Mouse (Mus musculus) liver, embryonic 13.5 days (tissue): Measurements from ENCODE around the gene Wt1. TPM values are rescaled to one million over a fixed set of nuclear protein-coding genes. Genes with fewer than 3 reads are reported as not detected.

Experiments
- ATAC-seq: fragments of 200-750 bp; cut with Nextera tagmentation; 2 replicates; pipeline ENCODE4 v1.8.0; 2017; ENCODE audit warnings: low read depth, mild to moderate bottlenecking, moderate number of reproducible peaks, moderate library complexity
- DNase-seq: peaks from one replicate; pipeline ENCODE4 v3.0.0; 2022
- H3K27ac ChIP-seq: fragments of 300-500 bp; sonication (generic); 2 replicates; pipeline ENCODE4 v1.5.1; 2015; ENCODE audit warnings: moderate library complexity, mild to moderate bottlenecking, inconsistent platforms
- H3K27me3 ChIP-seq: fragments of 300-500 bp; sonication (generic); 2 replicates; pipeline ENCODE4 v1.6.1; 2015; ENCODE audit warnings: mild to moderate bottlenecking, inconsistent platforms
- H3K36me3 ChIP-seq: fragments of 300-500 bp; sonication (generic); 2 replicates; pipeline ENCODE4 v1.6.1; 2015; ENCODE audit warnings: mild to moderate bottlenecking, inconsistent platforms
- H3K4me1 ChIP-seq: fragments of 300-500 bp; sonication (generic); replicated peaks from 2 replicates; pipeline ENCODE4 v1.6.1; 2015; ENCODE audit warnings: inconsistent platforms
- H3K4me2 ChIP-seq: fragments of 300-500 bp; sonication (generic); 2 replicates; pipeline ENCODE4 v1.6.1; 2015; ENCODE audit warnings: inconsistent platforms, mild to moderate bottlenecking, moderate library complexity
- H3K4me3 ChIP-seq: fragments of 300-500 bp; sonication (generic); replicated peaks from 2 replicates; pipeline ENCODE4 v1.5.1; 2015; ENCODE audit warnings: mild to moderate bottlenecking, inconsistent platforms
- H3K9ac ChIP-seq: fragments of 300-500 bp; sonication (generic); 2 replicates; pipeline ENCODE4 v1.6.1; 2015; ENCODE audit warnings: mild to moderate bottlenecking, inconsistent platforms
- H3K9me3 ChIP-seq: fragments of 300-500 bp; sonication (generic); replicated peaks from 2 replicates; pipeline ENCODE4 v1.6.1; 2016; ENCODE audit warnings: inconsistent platforms
- WGBS: fragments of 180-500 bp; shearing (Covaris S2); methylation state at CpG from one replicate; pipeline ENCODE4 v1.1.7; 2015; ENCODE audit not compliant: insufficient replicate concordance; 5-methylcytosine and 5-hydroxymethylcytosine counted together
- polyA plus RNA-seq: library from polyadenylated mRNA; unstranded; fragments of >200 nt; fragmentation: Nextera tagmentation; extraction: Ambion mirVana; gene quantifications from 2 replicates; pipeline ENCODE4 v1.2.1, GENCODE M21; 2015

Gene Wt1
- polyA plus RNA-seq, 1 experiment from 2014 or later: 1.9 TPM

DNA sequence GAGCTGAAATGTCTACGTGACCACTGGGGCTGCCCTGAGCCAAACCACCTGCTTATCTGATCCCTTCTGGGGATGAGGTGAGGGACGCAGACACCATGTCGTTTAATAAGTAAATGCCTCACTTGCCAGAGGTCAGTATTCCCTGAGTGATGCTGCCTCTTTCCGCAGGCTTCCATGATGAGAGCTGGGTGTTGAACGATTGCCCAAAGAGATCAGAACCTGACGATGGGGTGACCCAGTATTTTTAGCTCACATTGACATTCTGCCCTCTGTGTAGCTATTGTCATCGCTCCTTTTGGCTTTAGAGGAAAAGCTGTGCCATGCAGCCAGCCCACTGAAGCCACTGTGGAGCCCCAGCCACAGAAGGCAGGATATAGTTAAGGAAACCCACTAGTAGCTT, 13.1 kb downstream of the Wt1 start:
- Histone ChIP-seq H3K4me1 (no peaks in the 10 kb centered on the region), H3K9ac (no peak overlapping the region), H3K4me3 (no peak overlapping the region), H3K27me3 (peaks cover 52% of the 10 kb centered on the region), H3K36me3 (no peaks in the 10 kb centered on the region), H3K4me2 (no peak overlapping the region), H3K9me3 (no peaks in the 10 kb centered on the region), H3K27ac (no peak overlapping the region)
- ATAC-seq (no peak), DNase-seq (no peak)
- WGBS: 42% methylated on average over 7 of the region's 7 CpGs

DNA sequence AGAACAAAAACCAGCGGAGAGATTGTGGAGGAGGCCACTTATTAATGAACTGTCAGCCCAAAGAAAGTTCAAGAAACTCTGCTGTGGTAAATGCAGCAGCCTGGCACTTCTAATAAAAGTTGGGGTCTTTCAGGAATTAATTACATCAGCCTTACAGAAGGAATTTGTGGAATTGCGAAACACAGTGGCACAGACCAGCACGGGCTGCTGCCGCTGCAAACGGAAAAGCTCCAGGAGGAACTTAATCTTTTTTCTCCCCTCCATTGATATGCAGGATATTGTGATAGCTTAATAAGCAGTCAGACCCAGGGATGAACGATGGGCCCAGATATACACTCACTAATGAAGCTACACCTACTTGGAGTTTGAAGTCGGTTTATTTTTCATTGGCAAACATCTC, 15.0 kb downstream of the Wt1 start:
- ATAC-seq: no peak
- WGBS: 47% methylated on average over 7 of the region's 7 CpGs
- Histone ChIP-seq H3K4me1 (no peaks in the 10 kb centered on the region), H3K9ac (no peak overlapping the region), H3K36me3 (no peaks in the 10 kb centered on the region), H3K4me3 (no peak overlapping the region), H3K4me2 (no peak overlapping the region), H3K9me3 (no peaks in the 10 kb centered on the region), H3K27me3 (peaks cover 33% of the 10 kb centered on the region), H3K27ac (no peak overlapping the region)
- no peak for DNase-seq

DNA sequence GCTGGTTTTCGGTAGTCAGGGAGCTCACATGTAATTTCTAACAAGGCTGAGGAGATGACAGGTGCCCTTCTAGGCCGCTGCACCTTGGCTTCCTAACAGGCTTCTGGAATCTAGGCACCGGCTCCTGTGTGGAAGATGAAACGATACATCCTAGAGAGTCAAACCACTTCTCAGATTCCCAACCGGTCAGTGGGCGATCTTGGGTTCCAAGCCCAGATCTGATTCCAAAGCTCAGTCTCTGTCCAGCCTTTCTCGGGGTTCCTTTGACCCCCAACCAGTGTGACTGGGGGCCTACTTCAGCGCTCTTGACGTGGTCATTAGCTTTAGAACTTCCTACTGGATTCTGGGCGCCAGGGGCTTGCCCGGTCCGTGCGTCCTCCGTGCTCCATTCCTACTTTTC, 17.4 kb downstream of the Wt1 start:
- ATAC-seq (no peak), DNase-seq (no peak)
- no peaks in the 10 kb centered on the region for H3K9me3 ChIP-seq
- H3K4me2 ChIP-seq: no peak overlapping the region
- H3K4me1 ChIP-seq: no peaks in the 10 kb centered on the region
- H3K9ac ChIP-seq: no peak overlapping the region
- H3K36me3 ChIP-seq: no peaks in the 10 kb centered on the region
- H3K4me3 ChIP-seq: no peak overlapping the region
- 79% methylated on average over 14 of the region's 14 CpGs for WGBS
- H3K27me3 ChIP-seq: peaks cover 18% of the 10 kb centered on the region; the same call in 1 of the 2 replicates
- no peak overlapping the region for H3K27ac ChIP-seq

DNA sequence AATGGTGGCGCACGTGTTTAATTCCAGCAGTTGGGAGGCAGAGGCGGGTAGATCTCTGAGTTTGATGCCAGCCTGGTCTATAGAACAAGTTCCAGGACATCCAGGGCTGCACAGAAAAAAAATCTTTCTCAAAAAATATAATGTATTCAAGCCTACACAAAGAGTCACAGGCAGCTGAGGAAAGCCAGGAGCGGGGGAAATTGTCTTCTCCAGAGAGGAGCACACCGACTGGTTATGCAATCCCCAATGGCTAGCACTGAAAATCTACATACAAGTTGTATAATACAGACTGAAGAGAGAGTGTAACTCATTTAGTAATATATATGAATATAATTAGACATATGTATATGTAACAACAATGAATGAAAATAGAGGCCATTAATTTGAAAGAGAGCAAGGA, 25.2 kb downstream of the Wt1 start:
- no peak overlapping the region for H3K27ac ChIP-seq
- no peak overlapping the region for H3K4me3 ChIP-seq
- H3K9me3 ChIP-seq: no peaks in the 10 kb centered on the region
- no peaks in the 10 kb centered on the region for H3K4me1 ChIP-seq
- no peak overlapping the region for H3K4me2 ChIP-seq
- ATAC-seq: no peak
- no peaks in the 10 kb centered on the region for H3K36me3 ChIP-seq
- no peaks in the 10 kb centered on the region for H3K27me3 ChIP-seq
- no peak overlapping the region for H3K9ac ChIP-seq
- 68% methylated on average over 5 of the region's 5 CpGs for WGBS
- no peak for DNase-seq

DNA sequence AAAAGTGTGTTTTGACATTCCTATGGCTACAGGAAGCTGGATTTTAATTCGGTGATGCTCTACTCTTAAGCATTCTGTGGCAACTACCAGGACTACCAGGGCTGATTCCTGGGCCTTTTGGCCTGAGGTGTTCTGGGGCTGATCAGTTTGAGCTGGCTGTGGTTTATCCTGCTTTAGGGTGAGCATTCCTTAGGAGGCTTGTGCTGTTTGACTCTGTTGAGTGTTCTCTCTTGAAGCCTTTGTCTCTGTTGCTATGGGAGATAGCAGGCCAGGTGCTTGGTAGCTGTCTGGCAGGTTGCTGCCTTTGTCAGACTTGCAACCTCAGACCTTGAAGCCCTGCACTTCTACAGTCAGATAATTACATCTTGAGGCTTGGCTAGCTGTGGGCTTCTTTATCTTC, 26.7 kb downstream of the Wt1 start:
- ATAC-seq: no peak
- Histone ChIP-seq H3K4me1 (no peaks in the 10 kb centered on the region), H3K27ac (no peak overlapping the region)

DNA sequence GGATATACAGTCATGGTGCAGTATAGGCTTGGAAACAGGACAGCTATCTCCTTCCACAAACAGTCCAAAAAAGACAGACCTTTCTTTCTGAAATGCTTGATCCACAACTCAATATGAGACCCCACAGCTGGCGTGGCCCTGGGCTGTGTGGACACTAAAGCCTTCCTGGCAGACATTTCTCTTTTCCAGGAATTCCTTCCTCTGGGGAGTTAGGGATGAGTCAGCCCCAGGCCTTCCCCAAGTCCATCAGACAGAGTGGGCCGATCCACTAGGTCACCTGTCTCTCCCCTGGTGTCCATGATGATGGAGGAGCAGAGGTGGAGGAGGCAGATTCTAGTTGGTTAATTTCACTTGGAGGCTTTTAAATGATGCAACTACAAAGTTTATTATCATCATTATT, 34.6 kb downstream of the Wt1 start:
- no peak overlapping the region for H3K4me3 ChIP-seq
- no peaks in the 10 kb centered on the region for H3K9me3 ChIP-seq
- H3K4me2 ChIP-seq: no peak overlapping the region
- 38% methylated on average over 2 of the region's 2 CpGs for WGBS
- no peaks in the 10 kb centered on the region for H3K27me3 ChIP-seq
- DNase-seq (no peak), ATAC-seq (no peak)
- no peak overlapping the region for H3K27ac ChIP-seq
- no peaks in the 10 kb centered on the region for H3K4me1 ChIP-seq
- H3K36me3 ChIP-seq: no peaks in the 10 kb centered on the region
- H3K9ac ChIP-seq: no peak overlapping the region

More for the DNA sequence above, 26.7 kb downstream of the Wt1 start:
- H3K4me2 ChIP-seq: no peak overlapping the region
- no peak overlapping the region for H3K4me3 ChIP-seq
- 39% methylated on average over 1 of the region's 1 CpGs for WGBS
- no peaks in the 10 kb centered on the region for H3K36me3 ChIP-seq
- no peak for DNase-seq
- H3K9ac ChIP-seq: no peak overlapping the region
- H3K9me3 ChIP-seq: no peaks in the 10 kb centered on the region
- no peaks in the 10 kb centered on the region for H3K27me3 ChIP-seq

DNA sequence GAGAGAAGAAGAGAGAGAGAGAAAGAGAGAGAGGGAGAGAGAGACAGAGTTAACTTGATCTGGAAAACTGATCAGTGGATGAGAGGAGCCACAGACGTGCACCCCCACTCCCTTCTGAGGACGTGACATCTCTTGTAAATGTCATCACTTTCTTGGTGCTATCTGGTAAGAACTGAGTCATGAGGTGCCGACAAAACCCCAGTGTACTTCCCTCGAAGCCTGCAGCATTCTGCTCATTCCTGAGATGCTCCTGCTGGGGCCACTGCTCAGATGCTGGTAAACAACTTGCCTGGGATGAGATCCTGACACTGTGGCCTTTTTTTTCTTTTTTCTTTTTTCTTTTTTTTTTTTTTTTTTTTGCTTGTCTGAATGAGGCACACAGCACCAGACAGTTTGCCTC, 36.4 kb downstream of the Wt1 start:
- ATAC-seq (no peak), DNase-seq (no peak)
- no peaks in the 10 kb centered on the region for H3K27me3 ChIP-seq
- no peak overlapping the region for H3K9ac ChIP-seq
- H3K9me3 ChIP-seq: no peaks in the 10 kb centered on the region
- WGBS: 9% methylated on average over 4 of the region's 4 CpGs
- no peaks in the 10 kb centered on the region for H3K36me3 ChIP-seq
- no peak overlapping the region for H3K27ac ChIP-seq
- no peaks in the 10 kb centered on the region for H3K4me1 ChIP-seq
- H3K4me2 ChIP-seq: no peak overlapping the region
- no peak overlapping the region for H3K4me3 ChIP-seq

DNA sequence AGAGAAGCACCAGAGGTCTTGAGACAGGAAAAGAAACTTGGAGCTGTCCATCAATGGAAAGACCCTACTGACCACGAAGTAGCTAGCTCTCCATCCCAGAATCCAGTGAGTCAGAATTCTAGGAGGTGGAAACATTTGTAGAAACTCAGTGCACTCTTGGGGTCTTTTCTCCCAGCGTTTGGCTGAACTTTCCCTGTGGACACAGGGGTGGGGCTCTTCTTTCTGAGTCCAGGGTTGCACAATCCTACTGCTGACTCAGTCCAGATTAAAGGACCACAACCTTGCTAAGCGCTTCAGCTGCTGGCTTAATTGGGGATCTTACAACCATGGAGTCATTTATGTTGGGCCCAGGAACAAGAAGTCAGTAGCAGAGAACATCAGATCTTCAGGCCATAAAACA, 41.8 kb downstream of the Wt1 start:
- H3K27me3 ChIP-seq: no peaks in the 10 kb centered on the region
- H3K36me3 ChIP-seq: no peaks in the 10 kb centered on the region
- no peak overlapping the region for H3K27ac ChIP-seq
- ATAC-seq (no peak), DNase-seq (no peak)
- H3K4me1 ChIP-seq: no peaks in the 10 kb centered on the region
- H3K4me2 ChIP-seq: no peak overlapping the region
- 64% methylated on average over 3 of the region's 3 CpGs for WGBS
- no peak overlapping the region for H3K4me3 ChIP-seq
- no peak overlapping the region for H3K9ac ChIP-seq
- H3K9me3 ChIP-seq: no peaks in the 10 kb centered on the region

DNA sequence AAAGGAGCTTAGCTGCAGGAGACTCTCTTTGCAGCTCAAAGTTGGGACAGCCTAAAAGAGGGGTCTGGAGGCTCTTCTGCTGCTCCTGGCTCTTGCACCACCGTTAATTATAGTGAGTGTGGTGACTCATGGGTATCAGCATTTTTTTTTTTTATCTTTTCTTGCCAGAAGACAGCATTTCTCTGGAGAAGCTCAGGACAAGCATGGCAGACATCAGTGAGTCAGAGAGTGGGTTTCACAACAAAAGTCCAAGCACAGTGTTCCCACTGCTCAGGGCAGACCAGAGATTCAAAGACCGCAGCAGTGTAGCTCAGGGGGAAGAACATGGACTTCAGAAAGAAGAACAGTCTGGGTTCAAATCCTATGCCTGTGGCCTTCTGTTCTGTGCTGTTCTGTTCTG, 47.9 kb downstream of the Wt1 start:
- H3K9me3 ChIP-seq: no peaks in the 10 kb centered on the region
- no peak overlapping the region for H3K4me2 ChIP-seq
- H3K27ac ChIP-seq: no peak overlapping the region
- no peaks in the 10 kb centered on the region for H3K36me3 ChIP-seq
- no peak overlapping the region for H3K9ac ChIP-seq
- H3K4me1 ChIP-seq: no peaks in the 10 kb centered on the region
- WGBS: 55% methylated on average over 2 of the region's 2 CpGs
- H3K27me3 ChIP-seq: no peaks in the 10 kb centered on the region
- DNase-seq (no peak), ATAC-seq (no peak)
- no peak overlapping the region for H3K4me3 ChIP-seq

DNA sequence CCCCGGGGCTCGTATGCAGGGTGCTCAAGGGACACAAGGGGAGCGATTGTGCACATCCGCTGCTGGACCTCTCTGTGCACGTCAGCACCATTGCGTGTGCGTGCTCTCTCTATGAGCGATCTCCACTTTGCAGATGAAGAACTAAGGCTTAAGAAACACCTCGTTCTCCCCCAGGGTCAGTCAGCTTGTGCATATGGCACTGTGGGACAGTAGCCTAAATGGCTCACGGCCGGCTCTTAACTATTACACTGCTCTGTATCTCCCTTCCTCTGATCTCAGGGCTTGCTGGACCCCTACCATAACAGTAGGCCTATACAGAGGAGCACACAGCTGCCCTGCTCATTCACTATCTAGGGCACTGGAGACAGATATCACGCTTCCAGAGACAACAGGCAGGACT, 52.5 kb downstream of the Wt1 start:
- H3K9ac ChIP-seq: no peak overlapping the region
- no peak for ATAC-seq

DNA sequence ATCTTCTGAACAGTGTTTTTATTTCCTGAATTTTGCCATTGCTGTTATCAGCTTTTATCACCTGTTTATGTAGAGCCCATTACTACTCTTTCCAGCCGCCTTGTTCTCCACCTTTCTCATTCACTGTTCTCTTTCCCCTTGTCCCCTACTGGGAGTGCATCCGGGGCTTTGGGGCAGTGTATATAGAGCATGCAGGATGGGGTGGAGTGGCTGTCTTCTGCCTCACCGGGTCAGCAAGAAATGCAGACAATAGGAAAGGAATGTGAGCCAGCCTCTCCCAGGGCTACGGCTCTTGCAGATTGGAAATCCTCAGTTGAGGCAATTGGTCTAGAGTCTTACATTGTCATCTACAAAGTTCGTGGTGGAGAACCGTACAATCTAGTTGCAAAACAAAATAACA, 56.2 kb downstream of the Wt1 start:
- DNase-seq: no peak
- Histone ChIP-seq H3K27me3 (no peaks in the 10 kb centered on the region), H3K9ac (no peak overlapping the region), H3K27ac (no peak overlapping the region), H3K9me3 (no peaks in the 10 kb centered on the region), H3K36me3 (no peaks in the 10 kb centered on the region), H3K4me1 (no peaks in the 10 kb centered on the region), H3K4me2 (no peak overlapping the region), H3K4me3 (no peak overlapping the region)
- WGBS: 41% methylated on average over 6 of the region's 6 CpGs
- no peak for ATAC-seq

More for the DNA sequence above, 52.5 kb downstream of the Wt1 start:
- Histone ChIP-seq H3K27ac (no peak overlapping the region), H3K4me2 (no peak overlapping the region), H3K27me3 (no peaks in the 10 kb centered on the region), H3K36me3 (no peaks in the 10 kb centered on the region), H3K4me3 (no peak overlapping the region), H3K4me1 (no peaks in the 10 kb centered on the region), H3K9me3 (no peaks in the 10 kb centered on the region)
- 66% methylated on average over 12 of the region's 12 CpGs for WGBS
- DNase-seq: no peak

DNA sequence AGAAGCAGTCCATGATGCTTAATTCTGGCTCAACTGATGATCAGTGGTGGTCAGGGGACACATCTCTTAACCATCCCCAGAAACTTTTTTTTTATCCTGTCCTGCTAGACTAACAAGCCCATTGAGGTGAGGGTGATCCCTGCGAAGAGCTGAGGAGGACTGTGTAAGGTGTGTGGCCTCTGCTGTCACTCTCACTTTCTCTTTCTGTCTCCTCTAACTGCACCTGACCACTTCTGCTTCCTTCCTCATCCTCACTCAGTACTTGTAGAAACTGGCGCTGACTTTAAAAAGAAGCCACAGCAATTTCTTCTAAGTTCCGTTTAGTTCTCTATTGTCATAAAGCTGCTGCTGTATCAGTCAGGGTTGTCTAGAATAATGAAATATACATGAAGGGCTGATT, 58.8 kb downstream of the Wt1 start:
- H3K9me3 ChIP-seq: no peaks in the 10 kb centered on the region
- DNase-seq (no peak), ATAC-seq (no peak)
- no peak overlapping the region for H3K27ac ChIP-seq
- no peaks in the 10 kb centered on the region for H3K27me3 ChIP-seq
- no peak overlapping the region for H3K9ac ChIP-seq
- 45% methylated on average over 3 of the region's 3 CpGs for WGBS
- no peaks in the 10 kb centered on the region for H3K4me1 ChIP-seq
- H3K36me3 ChIP-seq: no peaks in the 10 kb centered on the region
- H3K4me2 ChIP-seq: no peak overlapping the region
- no peak overlapping the region for H3K4me3 ChIP-seq
